Mouse (Mus musculus) stomach, postnatal 0 days (tissue): ENCODE measurements around the gene Pih1d1.

ENCODE experiments used
- CTCF ChIP-seq: IDR thresholded peaks from 2 replicates; pipeline ENCODE4 v1.5.1; 2016; ENCODE audit warnings: antibody characterized with exemption, low read depth, mild to moderate bottlenecking, moderate library complexity
- EP300 ChIP-seq: optimal IDR thresholded peaks from 2 replicates; pipeline ENCODE3; 2016; ENCODE audit warnings: antibody characterized with exemption

DNA sequence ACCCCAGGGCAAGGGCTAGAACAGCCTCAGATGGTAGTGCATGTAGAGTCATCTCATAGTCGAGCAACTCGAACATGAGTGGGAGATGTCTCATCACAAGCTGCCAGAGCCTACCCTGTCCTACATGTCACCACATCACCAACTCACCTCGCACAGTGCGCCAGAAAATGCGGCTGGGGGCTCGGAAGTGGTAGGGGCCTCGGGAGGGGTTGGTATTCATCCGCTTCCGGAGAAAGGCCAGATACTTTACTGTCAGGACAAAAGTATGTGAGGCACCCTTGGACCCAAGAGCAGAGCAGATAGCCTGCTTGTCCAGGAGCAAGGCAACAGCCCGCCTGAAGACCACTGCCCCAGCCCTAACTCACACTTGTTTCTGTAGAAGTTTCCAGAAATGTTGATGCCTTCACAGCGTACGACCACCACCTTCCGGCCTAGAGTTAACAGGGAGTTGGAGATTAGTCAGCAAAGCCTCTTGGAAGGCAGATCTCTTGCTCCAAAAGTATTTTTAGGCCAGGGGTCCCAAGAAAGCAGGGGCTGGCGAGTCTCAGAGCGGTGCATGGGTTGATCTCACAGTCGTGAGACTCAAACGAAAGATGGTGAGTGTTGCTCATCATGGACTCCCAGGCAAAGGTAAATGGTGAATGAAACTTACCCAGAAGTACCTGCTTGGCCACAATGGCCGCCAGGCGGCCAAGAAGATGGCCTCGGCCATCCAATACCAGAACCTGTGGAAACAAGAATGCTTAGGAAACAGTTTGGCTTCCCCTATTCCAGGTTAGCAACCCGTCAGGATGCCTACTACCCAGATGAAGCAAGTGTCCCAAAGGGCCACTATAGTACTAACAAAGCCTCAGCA is 27.0 kb upstream of the Pih1d1 start:
- TF ChIP-seq CTCF (peak; percentile 48), EP300 (no peak)
